ENCODE assay signal across 7 mouse cellular contexts in the genomic region with DNA sequence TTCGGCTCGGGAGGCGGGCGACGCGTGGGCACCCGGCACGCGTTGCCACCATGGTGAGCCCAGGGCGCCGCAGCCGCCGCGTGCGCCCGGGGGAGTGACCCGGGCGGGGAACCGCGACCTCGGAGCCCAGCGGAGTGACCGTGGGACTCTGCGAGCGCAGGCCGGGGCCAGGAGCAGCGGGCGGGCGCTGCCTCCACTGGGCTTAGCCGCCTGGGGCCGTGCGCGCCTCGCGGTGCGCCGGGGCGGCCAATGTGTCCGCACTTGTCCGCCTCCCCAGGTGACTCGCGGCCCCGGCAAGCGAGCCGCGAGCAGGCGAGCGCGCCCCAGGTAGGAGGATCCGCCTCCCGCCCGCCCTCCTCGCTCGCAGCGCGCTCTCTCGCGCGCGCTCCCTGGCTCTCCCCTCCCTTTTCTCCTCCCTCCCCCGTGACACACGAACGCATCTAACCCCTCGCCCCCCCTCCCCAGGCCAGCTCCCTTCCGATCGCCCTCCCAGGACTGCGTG. TPM values are rescaled to one million over a fixed set of nuclear protein-coding genes. Genes with fewer than 3 reads are reported as not detected.
DNase-seq lines count a peak whose midpoint lies in the region; ATAC-seq and TF ChIP-seq lines count a peak whose summit lies in the region.

No protein-coding gene starts in this region.

- ATAC-seq in lung, embryonic 14.5 days (ENCODE audit: insufficient read depth) = peak; percentile 29
- ATAC-seq in forebrain, embryonic 13.5 days = no peak
- ATAC-seq in limb, embryonic 14.5 days (ENCODE audit: low FRiP score, low read depth) = no peak

- peaks cover 72% of the 10 kb centered on the region for H3K27me3 ChIP-seq in lung, embryonic 14.5 days (ENCODE audit: insufficient read depth, low read length)
- H3K27me3 ChIP-seq in forebrain, embryonic 13.5 days = peaks cover 63% of the 10 kb centered on the region
- peaks cover 80% of the 10 kb centered on the region for H3K27me3 ChIP-seq in limb, embryonic 14.5 days (ENCODE audit: control insufficient read depth, insufficient read depth, low read length)
- peaks cover 58% of the 10 kb centered on the region for H3K27me3 ChIP-seq in small intestine, adult 2 months (ENCODE audit: control insufficient read depth, insufficient read depth, low read length)

- peaks cover 6% of the 10 kb centered on the region; the same call in 1 of the 2 replicates for H3K4me1 ChIP-seq in lung, embryonic 14.5 days (ENCODE audit: insufficient read depth)
- H3K4me1 ChIP-seq in forebrain, embryonic 13.5 days = peaks cover 60% of the 10 kb centered on the region
- peaks cover 12% of the 10 kb centered on the region for H3K4me1 ChIP-seq in limb, embryonic 14.5 days (ENCODE audit: control insufficient read depth, insufficient read depth, low read length)
- peaks cover 8% of the 10 kb centered on the region for H3K4me1 ChIP-seq in small intestine, adult 2 months (ENCODE audit: control insufficient read depth, insufficient read depth, insufficient read length, low read length)

- no peak for TF ChIP-seq POLR2A in limb, embryonic 14.5 days (IDR thresholded peaks at IDR 0.05; ENCODE audit: borderline replicate concordance, extremely low read depth, insufficient read depth, insufficient read length)
- TF ChIP-seq POLR2A in small intestine, adult 2 months (IDR thresholded peaks at IDR 0.05; ENCODE audit: low read depth, low read length) = no peak

- H3K9ac ChIP-seq in lung, embryonic 14.5 days = peak overlapping the region; percentile 71
- H3K9ac ChIP-seq in forebrain, embryonic 13.5 days = peak overlapping the region; percentile 86
- H3K9ac ChIP-seq in limb, embryonic 14.5 days (ENCODE audit: low read depth, low read length, severe bottlenecking) = peak overlapping the region; percentile 62

- 1% methylated on average over 48 of the region's 67 CpGs for WGBS in lung, embryonic 14.5 days
- WGBS in forebrain, embryonic 13.5 days = under 1% methylated on average over 39 of the region's 67 CpGs
- 0% methylated on average over 29 of the region's 67 CpGs for WGBS in limb, embryonic 14.5 days
- WGBS in small intestine, adult 2 months = 1% methylated on average over 67 of the region's 67 CpGs

- H3K36me3 ChIP-seq in lung, embryonic 14.5 days (ENCODE audit: insufficient read depth) = no peaks in the 10 kb centered on the region
- no peaks in the 10 kb centered on the region for H3K36me3 ChIP-seq in forebrain, embryonic 13.5 days (ENCODE audit: poor library complexity, severe bottlenecking)
- no peaks in the 10 kb centered on the region for H3K36me3 ChIP-seq in limb, embryonic 14.5 days (ENCODE audit: control insufficient read depth, insufficient read depth, low read length)
- H3K36me3 ChIP-seq in small intestine, adult 2 months (ENCODE audit: control insufficient read depth, insufficient read depth, low read length) = no peaks in the 10 kb centered on the region

- no peak for TF ChIP-seq CTCF in lung, embryonic 14.5 days (IDR thresholded peaks at IDR 0.05; ENCODE audit: low read depth)
- no peak for TF ChIP-seq CTCF in small intestine, adult 2 months (IDR thresholded peaks at IDR 0.05; ENCODE audit: extremely low read depth, insufficient read length, insufficient replicate concordance, low read depth, low read length)

- peak overlapping the region; percentile 84; the same call in 1 of the 2 replicates for H3K27ac ChIP-seq in lung, embryonic 14.5 days (ENCODE audit: low read depth)
- peak overlapping the region; percentile 73 for H3K27ac ChIP-seq in forebrain, embryonic 13.5 days
- H3K27ac ChIP-seq in limb, embryonic 14.5 days (replicated peaks; ENCODE audit: low read depth, low read length) = no peak overlapping the region; the same call in 1 of the 2 replicates
- H3K27ac ChIP-seq in small intestine, adult 2 months (ENCODE audit: insufficient read depth, low read depth, low read length) = no peak overlapping the region

- H3K4me3 ChIP-seq in lung, embryonic 14.5 days (ENCODE audit: low read depth, low read length) = peak overlapping the region; percentile 59
- peak overlapping the region; percentile 74 for H3K4me3 ChIP-seq in forebrain, embryonic 13.5 days
- H3K4me3 ChIP-seq in limb, embryonic 14.5 days (replicated peaks; ENCODE audit: low read length) = peak overlapping the region; percentile 60
- peak overlapping the region; percentile 39 for H3K4me3 ChIP-seq in small intestine, adult 2 months (ENCODE audit: low read depth, low read length)

- peak overlapping the region; percentile 61 for H3K4me2 ChIP-seq in lung, embryonic 14.5 days
- H3K4me2 ChIP-seq in forebrain, embryonic 13.5 days = peak overlapping the region; percentile 94
- H3K4me2 ChIP-seq in limb, embryonic 14.5 days (replicated peaks; ENCODE audit: low read depth, low read length, severe bottlenecking) = peak overlapping the region; percentile 94

- peak; percentile 58 for DNase-seq in lung, embryonic 14.5 days
- no peak for DNase-seq in lung, postnatal 10 days
- no peak for DNase-seq in limb, embryonic 14.5 days (ENCODE audit: low spot score)
- DNase-seq in layer of hippocampus, adult 9-10 months (ENCODE audit: low spot score) = no peak
- DNase-seq in layer of hippocampus, postnatal 25 days (ENCODE audit: extremely low spot score in 1 of 2, low spot score in 1 of 2) = no peak

- H3K9me3 ChIP-seq in lung, embryonic 14.5 days (ENCODE audit: low read depth, low read length) = no peaks in the 10 kb centered on the region
- no peaks in the 10 kb centered on the region for H3K9me3 ChIP-seq in forebrain, embryonic 13.5 days (replicated peaks)
- no peaks in the 10 kb centered on the region for H3K9me3 ChIP-seq in limb, embryonic 14.5 days (ENCODE audit: control insufficient read depth, low read length)

RNA-seq across cellular contexts. Expression of a gene that starts 0.7 kb away (rescaled TPM):
- 65.7 and 77.0 TPM in 2 replicates for polyA plus RNA-seq in lung, embryonic 14.5 days (2014; fragmentation: Nextera tagmentation; extraction: Ambion mirVana)
- polyA plus RNA-seq in forebrain, embryonic 13.5 days (2015; fragmentation: Nextera tagmentation; extraction: Ambion mirVana) = 84.0 and 92.2 TPM in 2 replicates
- 22.4 and 24.7 TPM in 2 replicates for polyA plus RNA-seq in limb, embryonic 14.5 days (2012; rRNA removed)
- polyA plus RNA-seq in limb, embryonic 14.5 days (2014; fragmentation: Nextera tagmentation; extraction: Ambion mirVana) = 40.0 and 46.0 TPM in 2 replicates
- polyA plus RNA-seq in small intestine, adult 2 months (2012; rRNA removed) = 0.14 TPM in 1 of 2 replicates, not detected in the other
- total RNA-seq in layer of hippocampus, postnatal 25 days (2021) = 10 to 100 TPM; 45.3 to 46.9 TPM

Comparison
In these comparisons a context has a peak if more than half of its experiments do, and no peak if none do; other contexts are left out.
1. H3K27ac ChIP-seq: peak in lung, embryonic 14.5 days (single experiment) and forebrain, embryonic 13.5 days (single experiment); none in limb, embryonic 14.5 days (single experiment) and small intestine, adult 2 months (single experiment).
2. RNA of a gene that starts 0.7 kb away (polyA plus RNA-seq): 84.0 to 92.2 TPM in forebrain, embryonic 13.5 days, 65.7 to 77.0 TPM in lung, embryonic 14.5 days and 22.4 to 46.0 TPM in limb, embryonic 14.5 days; 0.14 TPM in small intestine, adult 2 months; every median in the first group is over 10 times any median in the second.
3. Peak in every context shown above with its lines, with median percentiles within 50 percentile points of each other: H3K4me2 ChIP-seq, H3K4me3 ChIP-seq and H3K9ac ChIP-seq.